Mouse (Mus musculus): ENCODE data around the gene Nppb.

Gene Nppb

DNA sequence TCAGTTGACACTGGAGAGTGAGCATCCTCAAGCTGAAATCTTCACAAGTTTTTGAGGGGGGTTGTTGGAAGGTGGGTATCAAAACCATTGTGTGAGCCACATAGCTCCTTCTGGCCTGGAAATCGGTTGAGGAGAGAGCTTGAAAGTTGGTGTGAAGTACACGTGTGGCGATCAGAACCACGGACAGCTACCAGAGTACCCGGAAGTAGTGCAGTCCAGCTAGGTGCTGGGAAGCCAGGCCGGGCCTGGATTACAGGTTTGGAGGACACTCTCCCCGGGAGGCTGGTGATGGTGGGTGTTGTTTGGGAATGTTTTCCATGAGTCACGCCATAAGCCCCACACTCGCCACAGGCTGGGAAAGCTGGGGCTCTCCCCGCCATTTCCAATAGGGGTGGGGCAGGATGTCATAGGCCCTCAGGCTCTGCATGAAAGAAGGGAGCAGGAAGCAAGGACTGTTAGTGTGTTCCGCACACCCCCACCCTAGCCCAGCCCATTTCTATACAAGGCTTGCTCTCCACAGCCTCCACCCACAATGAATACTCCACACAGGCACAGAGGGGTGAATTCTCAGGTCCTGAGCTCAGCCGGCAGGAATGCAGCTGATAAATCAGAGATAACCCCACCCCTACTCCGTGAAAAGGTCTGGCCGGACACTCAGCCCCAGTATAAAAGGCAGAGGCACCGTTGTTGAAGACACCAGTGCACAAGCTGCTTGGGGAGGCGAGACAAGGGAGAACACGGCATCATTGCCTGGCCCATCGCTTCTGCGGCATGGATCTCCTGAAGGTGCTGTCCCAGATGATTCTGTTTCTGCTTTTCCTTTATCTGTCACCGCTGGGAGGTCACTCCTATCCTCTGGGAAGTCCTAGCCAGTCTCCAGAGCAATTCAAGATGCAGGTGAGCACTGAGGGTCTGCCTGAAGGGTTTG is at the start of gene Nppb:
Gene Nppb, plus strand, starts transcription at position 584 of the 928 bp plus-strand sequence.
- DNase-seq (ENCODE audit: low read depth, low spot score), result peak; percentile 69

DNA sequence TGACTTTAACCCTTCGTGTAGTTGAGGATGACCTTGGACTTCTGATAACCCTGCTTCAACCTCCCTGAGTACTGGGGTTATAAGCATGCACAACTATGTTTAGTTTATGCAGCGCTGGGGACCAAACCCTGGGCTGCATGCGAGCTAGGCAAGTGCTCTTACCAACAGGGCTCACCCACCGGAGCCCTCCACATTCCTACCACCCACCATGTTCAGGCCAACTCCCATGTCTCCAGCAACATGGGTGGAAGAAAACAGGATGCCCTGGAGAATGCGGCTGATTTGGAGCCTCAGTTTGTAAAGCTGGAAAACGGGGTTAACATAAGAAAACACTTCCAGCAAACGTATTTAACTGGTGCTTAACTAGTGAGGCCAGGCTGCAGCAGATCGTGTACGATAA is 49.7 kb upstream of the Nppb start:
- peak; percentile 23 for DNase-seq (ENCODE audit: low read depth, low spot score)

DNA sequence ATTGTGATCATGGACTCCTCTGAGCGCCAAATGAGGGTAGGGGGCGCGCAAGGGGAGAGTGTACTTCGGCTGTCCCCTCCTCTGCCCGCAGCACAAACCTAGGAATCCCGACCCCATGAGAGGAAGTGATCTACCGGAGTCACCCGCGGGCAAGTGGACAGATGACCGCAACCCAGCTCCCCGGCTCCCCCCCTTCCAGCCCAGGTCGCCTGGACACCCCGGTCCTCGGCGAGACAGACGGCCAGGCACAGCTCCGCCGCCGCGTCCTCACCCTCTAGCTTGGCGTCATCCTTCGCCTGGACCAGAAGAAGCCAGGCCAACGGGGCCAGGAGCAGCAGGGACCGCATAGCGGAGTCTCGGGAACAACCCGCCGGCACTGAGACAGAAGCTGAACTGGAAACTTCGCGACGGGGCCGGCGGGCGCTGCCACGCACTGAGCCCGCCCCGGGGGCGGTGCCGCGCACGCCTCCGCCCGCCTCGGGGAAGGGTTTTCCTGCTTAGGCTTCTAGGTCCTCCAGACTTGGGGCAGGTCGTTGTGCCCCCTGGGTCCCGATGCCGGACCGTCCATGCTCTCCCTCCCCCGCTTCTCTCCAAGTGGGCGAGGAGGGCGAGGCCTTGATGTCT is 49.1 kb upstream of the Nppb start, which contains the start of gene Plod1:
Gene Plod1, minus strand, starts transcription at position 437 of the 624 bp plus-strand sequence.
- peak; percentile 70 for DNase-seq (ENCODE audit: low read depth, low spot score)

DNA sequence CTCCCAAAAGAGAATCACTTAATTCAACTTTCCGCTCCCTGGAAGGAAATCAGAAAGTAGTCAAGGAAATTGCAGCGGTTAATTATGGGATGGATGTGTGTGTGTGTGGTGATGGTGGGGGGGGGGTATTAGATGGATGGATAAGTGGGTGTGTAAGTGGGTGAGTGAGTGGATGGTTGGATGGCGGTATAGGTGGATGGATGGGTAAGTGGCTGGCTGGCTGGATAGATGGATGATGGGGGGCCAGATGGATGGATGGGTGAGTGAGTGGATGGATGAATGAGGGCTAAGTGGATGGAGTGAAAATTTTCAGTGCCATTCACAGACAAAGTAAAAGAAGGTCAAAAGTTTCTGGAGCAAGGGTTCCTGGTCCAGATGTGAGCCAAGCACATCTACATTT is 48.6 kb upstream of the Nppb start:
- DNase-seq (ENCODE audit: low read depth, low spot score), result no peak

DNA sequence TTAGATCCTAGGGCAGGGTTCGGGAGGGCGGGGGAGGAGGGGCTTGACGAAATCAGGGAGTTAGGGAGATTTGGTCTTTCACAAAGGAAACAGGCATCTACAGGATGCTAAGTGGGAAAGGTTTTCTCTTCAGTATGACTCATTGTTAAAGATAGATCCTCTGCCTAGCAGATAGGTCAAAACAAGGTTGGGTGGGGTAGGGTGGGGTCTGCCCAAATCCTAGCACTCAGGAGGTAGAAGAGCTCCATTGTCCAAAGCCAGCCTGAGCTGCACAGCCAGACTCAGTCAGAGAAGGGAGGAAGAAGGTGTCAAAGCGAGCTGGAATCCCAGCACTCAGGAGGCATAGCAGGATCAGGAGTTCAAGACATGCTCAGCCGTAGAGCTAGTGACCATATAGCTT is 48.1 kb upstream of the Nppb start:
- no peak for DNase-seq (ENCODE audit: low read depth, low spot score)

DNA sequence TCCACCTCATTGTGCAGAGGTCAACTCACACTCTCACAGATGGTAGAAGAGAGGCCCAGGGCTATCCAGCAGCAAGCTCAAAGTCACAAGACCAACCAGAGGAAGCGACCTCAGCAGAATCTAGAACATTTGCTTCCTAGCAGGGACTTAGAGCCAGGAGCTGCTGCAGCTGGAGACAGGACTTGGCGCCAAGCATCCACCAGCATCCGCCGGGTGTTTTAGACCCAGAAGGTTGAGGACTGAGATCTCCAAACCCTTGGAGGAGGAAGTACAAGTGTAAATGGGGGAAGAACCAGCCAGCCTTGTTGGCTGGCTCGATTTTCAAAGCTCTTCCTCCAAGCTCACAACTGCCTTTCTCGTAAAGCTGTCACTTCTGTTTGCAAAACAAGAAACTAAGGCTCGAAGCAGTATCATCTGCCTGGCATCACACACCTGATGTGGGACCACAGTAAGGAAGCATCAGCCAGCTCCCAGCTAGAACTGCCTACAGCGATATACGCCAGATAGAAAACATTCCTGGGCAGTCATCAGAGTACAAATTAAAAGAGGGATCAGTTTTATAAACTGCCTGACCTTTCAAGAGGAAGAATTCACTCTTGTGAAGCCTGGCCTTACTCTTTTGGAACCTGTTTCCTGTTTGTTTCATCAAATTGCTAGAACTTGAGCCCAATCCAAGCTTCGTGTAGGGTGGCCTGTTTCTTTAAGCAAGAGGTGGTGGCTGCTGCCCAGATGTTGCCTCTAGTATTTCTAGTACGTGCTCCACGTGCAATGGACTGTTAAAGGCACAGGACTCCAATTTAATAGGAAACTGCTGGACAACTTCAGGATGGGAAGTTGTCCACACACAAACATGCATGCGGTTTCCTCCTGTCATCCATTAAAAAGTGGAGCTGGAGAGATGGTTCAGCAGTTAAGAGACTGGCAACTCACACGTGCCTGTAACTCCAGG is 47.2 kb upstream of the Nppb start:
- DNase-seq (ENCODE audit: low read depth, low spot score), result peak; percentile 58

DNA sequence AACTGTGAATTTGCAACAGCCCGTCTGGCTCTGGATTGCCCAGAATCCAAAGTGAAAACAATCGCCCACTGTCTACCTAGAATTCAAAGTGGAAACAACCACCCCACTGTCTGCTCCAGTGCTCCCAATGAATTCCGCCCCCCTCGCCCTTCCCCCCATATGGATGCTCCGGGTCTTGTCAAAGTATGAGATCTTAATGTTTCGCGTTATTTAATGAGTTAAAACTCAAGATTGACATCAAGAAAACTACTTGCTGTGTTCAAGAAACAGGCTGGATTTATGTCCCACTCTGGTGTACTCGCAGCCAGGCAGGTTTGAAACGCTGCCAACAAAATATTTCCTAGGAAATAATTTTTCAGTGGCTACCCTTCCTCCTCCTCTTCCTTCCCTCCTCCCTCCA is 45.5 kb upstream of the Nppb start:
- peak; percentile 31 for DNase-seq (ENCODE audit: low read depth, low spot score)

DNA sequence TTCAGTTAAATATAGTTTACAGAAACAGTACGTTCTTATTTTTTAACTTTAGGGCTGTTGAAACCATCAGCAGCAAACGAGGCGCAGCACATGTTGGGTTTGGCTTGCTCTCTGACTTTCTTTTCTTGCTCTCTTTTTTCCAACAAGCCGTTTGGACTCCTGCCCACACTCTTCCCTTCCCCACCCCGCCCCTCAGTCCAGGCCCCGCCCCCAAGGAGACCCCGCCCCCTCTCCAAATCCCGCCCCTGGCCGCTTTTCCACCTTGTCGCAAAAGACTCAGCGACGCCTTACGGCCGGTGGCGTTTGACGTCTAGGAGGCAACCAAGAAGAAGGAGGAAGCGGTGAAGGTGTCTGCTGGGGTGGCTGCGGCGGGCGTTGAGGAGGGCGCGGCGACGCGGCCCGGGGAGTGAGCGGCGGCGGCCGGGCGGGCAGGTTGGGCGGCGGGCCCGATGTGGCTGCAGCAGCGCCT is 45.0 kb upstream of the Nppb start, which contains the start of gene 2510039O18Rik:
Gene 2510039O18Rik, plus strand, starts transcription at position 320 of the 469 bp plus-strand sequence.
- peak; percentile 87 for DNase-seq (ENCODE audit: low read depth, low spot score)

DNA sequence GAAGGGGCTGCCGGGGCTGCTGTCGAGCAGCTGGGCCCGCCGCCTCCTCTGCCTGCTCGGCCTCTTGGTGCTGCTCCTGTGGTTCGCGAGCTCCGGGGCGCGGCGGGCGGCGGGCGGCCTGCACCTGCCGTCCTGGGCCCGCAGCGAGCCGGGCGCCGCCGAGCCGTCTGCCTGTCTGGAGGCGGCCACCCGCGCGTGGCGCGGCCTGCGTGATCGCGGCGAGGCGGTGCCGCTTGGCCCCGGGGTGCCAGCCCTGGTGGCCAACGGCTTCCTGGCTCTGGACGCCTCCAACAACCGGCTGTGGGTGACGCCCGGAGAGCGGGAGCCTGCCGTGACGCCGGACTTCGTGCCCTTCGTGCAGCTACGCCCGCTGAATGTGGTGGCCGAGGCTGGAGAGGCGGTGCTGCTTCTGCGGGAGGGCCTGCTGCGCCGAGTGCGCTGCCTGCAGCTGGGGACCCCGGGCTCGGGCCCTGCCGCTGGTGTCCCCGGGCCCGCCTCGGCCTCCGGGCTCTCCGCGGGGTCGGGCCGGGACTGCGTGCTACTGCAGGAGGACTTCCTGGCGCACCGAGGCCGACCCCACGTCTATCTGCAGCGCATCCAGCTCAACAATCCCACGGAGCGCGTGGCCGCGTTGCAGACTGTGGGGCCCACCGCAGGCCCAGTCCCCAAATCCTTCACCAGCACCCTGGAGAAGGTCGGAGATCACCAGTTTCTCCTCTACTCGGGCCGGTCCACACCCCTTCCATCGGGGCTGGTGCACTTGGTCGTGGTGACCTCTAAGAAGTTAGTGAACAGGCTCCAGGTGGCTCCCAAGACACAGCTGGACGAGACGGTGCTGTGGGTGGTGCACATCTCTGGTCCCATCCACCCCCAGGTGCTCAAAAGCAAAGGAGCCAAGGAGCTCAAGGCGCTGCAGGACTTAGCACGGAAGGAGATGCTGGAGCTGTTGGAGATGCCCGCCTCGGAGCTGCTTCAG is 44.3 kb upstream of the Nppb start:
- no peak for DNase-seq (ENCODE audit: low read depth, low spot score)

DNA sequence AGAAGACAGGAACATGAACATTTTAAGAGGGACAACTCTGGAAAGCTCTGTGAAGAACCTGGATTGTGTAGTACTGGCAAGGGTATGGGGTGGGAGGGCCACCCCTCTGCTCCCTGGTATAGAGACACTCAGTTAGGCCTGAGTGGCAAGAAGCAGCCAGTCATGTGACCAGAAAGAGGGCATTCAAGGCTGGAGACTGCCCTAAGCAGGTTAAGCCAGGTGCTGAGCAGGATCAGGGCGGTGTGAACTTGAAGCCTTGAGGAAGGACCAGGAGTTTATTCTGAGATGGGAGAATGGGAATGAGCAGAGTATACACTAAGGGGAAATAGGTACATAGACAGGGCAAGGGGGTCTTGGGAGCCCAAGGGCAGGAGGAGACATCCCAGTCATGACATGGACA is 42.6 kb upstream of the Nppb start:
- DNase-seq (ENCODE audit: low read depth, low spot score), result no peak

DNA sequence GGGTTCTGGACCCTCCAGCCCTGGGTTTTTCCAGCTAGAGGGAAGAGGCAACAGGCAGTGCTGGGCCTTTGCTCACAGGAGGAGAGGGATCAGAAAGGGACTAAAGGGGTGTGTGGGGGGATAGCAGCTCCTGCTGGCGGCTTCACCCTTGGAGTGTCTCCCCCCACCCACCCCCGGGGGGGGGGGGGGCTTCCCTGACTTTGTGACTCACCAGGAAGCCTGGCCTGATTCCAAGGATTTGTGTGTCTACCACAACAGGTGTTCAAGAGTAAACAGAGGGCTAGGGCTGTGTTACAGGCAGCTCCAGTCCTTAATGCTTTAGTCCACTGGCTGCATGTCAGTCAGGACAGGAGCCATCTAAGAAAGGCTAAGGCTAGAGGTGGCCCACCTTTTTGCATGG is 38.1 kb upstream of the Nppb start:
- DNase-seq (ENCODE audit: low read depth, low spot score), result no peak

DNA sequence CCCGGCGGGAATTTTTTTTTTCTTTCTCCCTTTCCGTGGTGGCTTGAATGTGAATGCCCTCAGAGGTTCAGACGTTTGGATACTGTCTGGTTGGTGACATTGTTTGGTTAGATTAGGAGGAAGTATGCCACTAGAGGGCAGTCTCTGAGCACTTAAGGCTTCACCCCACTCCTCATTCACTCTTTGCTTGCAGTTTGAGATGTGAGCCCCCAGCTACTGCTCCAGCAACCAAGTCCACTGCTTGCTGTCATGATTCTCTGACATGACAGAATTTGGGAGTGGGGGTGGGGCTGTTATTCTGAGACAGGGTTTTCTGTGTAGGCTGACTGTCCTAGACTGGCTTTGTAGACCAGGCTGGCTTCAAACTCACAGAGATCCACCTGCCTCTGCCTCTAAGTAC is 32.0 kb upstream of the Nppb start:
- DNase-seq (ENCODE audit: low read depth, low spot score), result peak; percentile 65

DNA sequence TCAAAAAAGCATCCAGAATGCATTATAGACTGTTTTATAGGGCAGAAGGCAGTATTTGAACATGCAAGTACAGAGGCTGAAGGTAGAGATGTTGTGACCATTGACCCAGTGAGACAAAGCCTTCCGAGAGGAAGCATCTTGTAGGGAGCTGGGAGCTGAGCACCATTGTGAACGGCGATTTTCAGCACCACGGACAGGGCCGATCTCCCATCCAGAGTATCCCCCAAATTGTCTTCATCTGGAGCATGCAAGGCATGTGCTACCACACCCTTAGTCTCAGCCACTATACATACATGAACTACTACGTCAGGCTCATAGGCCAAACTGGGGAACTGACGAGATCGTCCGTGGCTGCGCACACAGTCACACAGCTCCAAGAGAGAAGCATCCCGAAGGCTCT is 28.4 kb upstream of the Nppb start:
- peak; percentile 73 for DNase-seq (ENCODE audit: low read depth, low spot score)

DNA sequence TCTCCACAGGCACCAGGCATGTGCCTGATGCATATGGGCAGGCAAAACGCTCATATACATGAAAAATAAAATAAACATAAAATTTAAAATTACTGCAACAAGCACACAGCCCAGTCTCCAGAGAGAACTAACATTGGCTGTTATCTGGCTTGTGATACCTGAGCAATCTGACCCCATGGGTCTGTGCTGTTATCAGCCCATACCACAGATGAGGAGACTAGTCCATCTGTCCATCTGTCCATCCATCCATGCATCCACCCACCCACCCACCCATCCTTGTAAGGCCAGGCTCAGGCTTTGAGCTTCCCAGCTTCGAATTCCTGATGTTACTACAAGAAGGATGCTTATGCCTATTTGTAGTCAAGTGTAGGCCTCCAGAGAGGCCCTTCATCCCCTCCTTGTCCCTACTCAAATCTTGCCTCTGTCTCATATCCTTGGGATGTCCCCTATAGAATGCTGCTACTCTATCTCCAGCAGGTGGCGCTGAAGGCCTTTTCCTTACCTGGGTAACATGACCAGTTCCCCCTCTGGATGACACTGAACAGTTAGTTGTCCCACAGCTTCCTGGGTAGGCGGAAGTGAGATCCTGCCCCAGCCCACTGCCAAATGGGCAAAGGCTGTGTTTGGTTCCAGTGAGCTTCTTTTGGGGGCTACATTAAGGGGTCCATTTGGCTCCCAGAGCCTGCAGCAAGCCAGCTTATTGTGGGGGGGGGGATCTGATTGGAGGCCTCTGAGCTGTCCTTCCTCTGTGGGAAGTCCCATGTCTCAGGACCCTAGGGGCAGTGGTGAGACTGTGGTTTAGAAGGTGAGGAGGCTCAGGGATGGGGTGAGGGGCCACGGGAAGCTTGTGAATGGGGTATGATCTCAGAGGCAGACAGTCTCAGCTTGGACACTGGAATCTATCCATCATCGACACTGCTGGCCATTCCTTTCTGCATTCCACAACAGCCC is 25.4 kb upstream of the Nppb start:
- DNase-seq (ENCODE audit: low read depth, low spot score), result peak; percentile 74

DNA sequence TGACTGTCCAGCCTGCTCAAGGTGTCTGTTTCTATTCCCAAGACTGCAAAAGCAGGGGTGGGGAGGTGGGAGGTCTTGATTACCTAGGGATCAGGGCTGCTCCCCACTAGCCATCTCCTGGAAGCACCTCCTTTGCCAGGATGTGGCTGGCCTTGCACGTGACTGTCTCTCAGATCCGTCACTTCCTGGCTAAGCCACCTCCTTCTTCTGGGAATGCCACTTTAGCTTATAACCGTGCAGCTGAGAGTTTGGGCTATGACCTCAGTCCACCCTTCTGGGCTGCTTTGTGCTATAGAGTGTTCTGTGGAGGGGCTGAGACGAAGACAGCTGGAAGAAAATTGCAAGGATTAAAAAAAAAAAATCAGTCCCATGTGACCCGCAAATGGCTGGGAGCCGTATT is 22.8 kb upstream of the Nppb start:
- no peak for DNase-seq (ENCODE audit: low read depth, low spot score)

DNA sequence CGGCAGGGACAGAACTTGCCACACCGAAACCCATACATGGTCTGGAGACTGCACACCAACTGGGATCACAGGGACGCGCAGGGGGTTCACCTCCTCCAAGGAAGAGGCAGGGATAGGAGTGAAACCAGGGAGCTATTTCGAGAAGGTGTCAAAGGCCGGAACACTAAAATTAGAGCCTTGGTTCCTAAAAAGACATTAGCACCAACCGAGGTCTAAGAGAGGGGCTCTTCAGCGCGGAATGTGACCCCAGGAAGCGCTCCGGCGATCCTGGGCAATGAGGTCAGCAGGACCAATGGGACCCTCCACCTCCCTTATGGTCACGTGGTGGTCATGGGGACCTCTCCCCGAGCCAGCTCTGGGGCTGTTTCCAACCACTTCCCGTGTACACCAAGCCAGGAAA is 22.0 kb upstream of the Nppb start:
- DNase-seq (ENCODE audit: low read depth, low spot score), result no peak

DNA sequence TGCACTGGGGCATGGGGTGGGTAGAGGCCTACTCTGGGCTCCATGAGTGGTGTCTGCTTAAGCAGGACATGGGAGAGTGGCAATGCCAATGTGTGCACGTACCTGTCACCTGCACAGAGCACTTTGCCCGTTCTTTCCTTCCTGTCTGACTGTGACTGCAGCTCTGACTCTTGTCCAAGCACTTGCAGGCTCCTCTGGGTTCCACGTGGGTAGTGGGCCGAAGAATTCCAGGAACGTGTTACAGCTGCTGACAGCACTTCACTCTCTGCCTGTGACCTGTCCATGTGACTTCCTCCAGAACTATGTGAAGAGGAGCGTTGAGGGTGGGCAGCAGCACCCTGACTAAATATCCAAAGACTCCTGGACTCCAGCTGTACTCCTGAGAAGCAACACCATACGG is 19.9 kb upstream of the Nppb start:
- no peak for DNase-seq (ENCODE audit: low read depth, low spot score)

DNA sequence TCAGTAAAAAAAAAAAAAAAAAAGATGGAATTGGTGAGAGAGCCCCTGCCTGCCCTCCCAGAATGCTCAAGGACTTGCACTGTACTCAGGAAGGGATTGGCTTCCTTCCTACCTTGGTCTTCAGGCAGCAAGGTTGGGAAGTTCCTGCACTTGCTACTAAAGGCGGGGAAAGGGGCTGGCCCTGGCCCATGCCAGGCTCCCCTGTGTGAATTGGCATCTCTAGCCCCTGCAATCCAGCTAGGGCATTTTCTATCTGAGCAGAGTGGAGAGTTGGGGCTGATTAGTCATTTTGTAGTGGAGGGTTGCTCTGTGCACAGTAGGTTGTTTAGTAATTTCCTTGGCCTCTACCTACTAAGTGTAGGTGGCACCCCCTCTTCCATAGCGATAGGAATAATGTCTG is 16.8 kb upstream of the Nppb start:
- no peak for DNase-seq (ENCODE audit: low read depth, low spot score)

DNA sequence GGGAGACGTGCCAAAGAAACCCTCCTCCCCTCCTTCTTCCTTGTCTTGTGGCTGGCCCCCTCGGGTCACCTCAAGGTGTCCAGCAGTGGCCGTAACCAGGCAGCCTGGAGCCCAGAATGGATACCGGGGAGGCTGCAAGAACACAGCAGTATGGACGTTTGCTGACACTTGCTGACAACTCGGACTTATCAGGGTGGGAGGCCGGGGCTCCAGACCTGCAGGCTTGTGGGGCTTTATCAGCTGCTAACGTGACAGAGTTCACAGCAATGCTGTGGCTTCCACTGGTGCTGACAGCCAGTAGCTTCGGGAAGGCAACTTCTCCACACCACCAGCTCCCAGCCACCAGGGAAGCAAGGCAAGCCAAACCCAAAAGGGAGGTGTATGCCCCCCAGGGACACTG is 16.3 kb upstream of the Nppb start:
- no peak for DNase-seq (ENCODE audit: low read depth, low spot score)

Data from forelimb bud, embryonic 11.5 days (tissue).